Mouse (Mus musculus): Measurements from ENCODE around the gene Olfr1278. TPM values are rescaled to one million over a fixed set of nuclear protein-coding genes. Genes with fewer than 3 reads are reported as not detected.

Olfr1278 gene
- polyA plus RNA-seq (2017; shearing (Covaris generic)) = not detected

GRCm38 (mm10) chr2:111289836-111290235 lies at the start of gene Olfr1278:
Gene Olfr1278, plus strand, starts transcription at chr2:111290136.

DNA sequence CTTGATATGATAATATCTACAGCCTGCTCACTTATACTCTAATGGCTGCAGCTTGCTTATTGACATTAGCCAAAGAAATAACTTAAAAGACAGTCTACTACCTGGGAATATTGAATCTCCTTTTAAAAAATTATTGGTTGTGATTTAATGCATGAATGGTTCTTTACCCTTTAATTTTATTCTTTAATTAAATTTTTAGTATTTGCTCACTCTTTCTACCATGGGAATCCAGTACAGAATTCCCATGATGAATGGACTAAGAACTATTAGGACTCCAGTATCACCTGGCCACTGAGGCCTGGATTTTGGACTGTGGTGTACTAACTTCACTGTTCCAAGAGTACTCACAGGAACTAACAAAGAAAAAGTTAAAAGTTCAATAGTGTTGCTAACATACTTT lies 35.7 kb upstream of the Olfr1278 start, which contains the start of gene Olfr1276:
Gene Olfr1276, plus strand, starts transcription at position 301 of the 400 bp plus-strand sequence.

GRCm38 (mm10) chr2:111274006-111274405 lies 15.9 kb upstream of the Olfr1278 start, which contains the start of gene Olfr1277:
Gene Olfr1277, minus strand, starts transcription at chr2:111274106.

DNA sequence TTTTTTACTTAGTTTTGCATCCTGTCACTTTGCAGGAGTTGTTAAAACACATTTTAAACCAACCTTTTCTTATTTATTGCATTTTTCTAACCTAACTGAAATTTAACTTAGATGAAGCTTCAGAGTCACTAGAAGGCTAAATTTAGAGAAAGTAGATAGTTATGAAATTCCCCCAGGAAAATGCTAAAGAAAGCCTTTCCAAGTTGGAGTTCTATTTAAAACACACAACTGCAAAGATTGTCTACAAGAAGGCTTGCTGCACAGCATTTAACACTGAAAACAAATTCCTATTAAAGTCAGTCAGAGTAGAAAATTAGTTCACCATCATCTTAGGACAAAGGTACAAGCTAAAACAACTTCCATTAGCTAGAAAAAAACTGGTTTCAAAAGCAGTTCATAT lies 10.4 kb downstream of the Olfr1278 start, which contains the start of gene Olfr1279:
Gene Olfr1279, plus strand, starts transcription at position 262 of the 400 bp plus-strand sequence.

DNA sequence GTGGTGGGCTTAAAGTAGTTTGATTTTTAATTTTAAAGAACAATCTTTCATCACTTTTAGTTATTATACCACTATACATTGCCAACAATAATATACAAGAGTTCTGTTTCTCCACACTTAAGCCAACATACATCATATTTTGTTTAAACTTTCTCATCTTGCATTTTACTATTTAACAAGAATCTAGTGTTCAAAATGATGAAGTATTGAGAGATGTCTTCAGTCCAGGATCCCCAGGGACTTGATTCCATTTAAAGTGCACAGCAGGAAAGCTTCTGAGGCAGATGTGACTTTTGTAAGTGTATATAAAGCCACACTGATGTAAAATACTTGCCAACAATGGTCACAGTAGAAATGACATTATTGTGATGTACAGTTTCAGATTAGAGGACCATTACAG lies 23.8 kb downstream of the Olfr1278 start, which contains the start of gene Olfr1280:
Gene Olfr1280, plus strand, starts transcription at position 301 of the 400 bp plus-strand sequence.

DNA sequence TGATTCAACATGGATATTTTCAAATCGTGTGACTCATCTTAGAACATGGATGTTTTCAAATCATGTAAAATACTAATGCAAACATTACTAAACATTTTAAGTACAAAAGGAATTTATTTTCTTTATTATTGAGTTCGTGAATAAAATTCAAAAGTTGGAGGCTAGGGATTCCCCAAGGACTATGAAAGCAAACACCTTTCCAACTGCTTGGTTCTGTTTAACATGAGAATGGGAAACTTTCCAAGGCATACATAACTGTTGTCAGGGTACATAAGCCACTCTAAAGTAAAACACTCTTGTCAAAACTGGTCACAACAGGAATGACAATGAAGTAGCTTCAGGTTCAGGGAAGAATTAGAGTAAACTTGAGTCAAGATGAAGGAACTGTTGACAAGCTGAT lies 36.3 kb downstream of the Olfr1278 start, which contains the start of gene Olfr1281:
Gene Olfr1281, plus strand, starts transcription at position 301 of the 400 bp plus-strand sequence.

DNA sequence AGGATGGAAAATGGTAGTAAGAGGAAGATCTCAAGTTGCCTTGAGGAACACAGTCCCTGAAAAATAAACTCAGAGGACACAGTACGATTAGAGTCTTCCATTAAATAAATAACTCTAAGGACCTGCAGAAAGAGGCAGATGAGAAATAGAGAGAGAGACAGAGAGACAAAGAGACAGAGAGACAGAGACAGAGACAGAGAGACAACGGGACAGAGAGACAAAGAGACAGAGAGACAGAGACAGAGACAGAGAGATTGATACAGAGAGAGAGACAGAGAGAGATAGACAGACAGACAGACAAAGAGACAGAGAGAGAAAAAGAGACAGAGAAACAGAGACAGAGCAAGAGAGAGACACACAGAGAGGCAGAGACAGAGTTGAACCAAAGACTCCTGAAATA lies 46.0 kb downstream of the Olfr1278 start, which contains the start of gene Olfr1282:
Gene Olfr1282, minus strand, starts transcription at position 101 of the 400 bp plus-strand sequence.

Other genes with a start within 250 kb of the Olfr1278 start
- gene Gm13941, start 184.2 kb upstream of the Olfr1278 start, polyA plus RNA-seq (2017; shearing (Covaris generic)) = not detected
- gene Gm15130, start 137.2 kb upstream of the Olfr1278 start, polyA plus RNA-seq (2017; shearing (Covaris generic)) = not detected
- not detected for gene 4930430A15Rik, start 60.5 kb upstream of the Olfr1278 start, polyA plus RNA-seq (2017; shearing (Covaris generic))
- not detected for gene Olfr1275, start 54.9 kb upstream of the Olfr1278 start, polyA plus RNA-seq (2017; shearing (Covaris generic))
- not detected for gene Olfr1276, start 35.6 kb upstream of the Olfr1278 start, polyA plus RNA-seq (2017; shearing (Covaris generic))
- not detected for gene Olfr1277, start 16.0 kb upstream of the Olfr1278 start, polyA plus RNA-seq (2017; shearing (Covaris generic))
- not detected for gene Olfr1279, start 10.5 kb downstream of the Olfr1278 start, polyA plus RNA-seq (2017; shearing (Covaris generic))
- gene Olfr1280, start 23.9 kb downstream of the Olfr1278 start, polyA plus RNA-seq (2017; shearing (Covaris generic)) = not detected
- not detected for gene Olfr1281, start 36.4 kb downstream of the Olfr1278 start, polyA plus RNA-seq (2017; shearing (Covaris generic))
- gene Olfr1282, start 45.9 kb downstream of the Olfr1278 start, polyA plus RNA-seq (2017; shearing (Covaris generic)) = not detected
- gene Olfr1283, start 76.7 kb downstream of the Olfr1278 start, polyA plus RNA-seq (2017; shearing (Covaris generic)) = not detected
- gene Olfr1284, start 85.4 kb downstream of the Olfr1278 start, polyA plus RNA-seq (2017; shearing (Covaris generic)) = not detected
- gene Olfr1286, start 133.0 kb downstream of the Olfr1278 start, polyA plus RNA-seq (2017; shearing (Covaris generic)) = not detected
- gene Olfr1287, start 159.0 kb downstream of the Olfr1278 start, polyA plus RNA-seq (2017; shearing (Covaris generic)) = not detected
- not detected for gene Olfr1288, start 184.0 kb downstream of the Olfr1278 start, polyA plus RNA-seq (2017; shearing (Covaris generic))
- not detected for gene Olfr1289, start 190.7 kb downstream of the Olfr1278 start, polyA plus RNA-seq (2017; shearing (Covaris generic))
- gene Olfr1290, start 203.7 kb downstream of the Olfr1278 start, polyA plus RNA-seq (2017; shearing (Covaris generic)) = not detected
- 0.11 TPM for gene Olfr1291-ps1, start 207.0 kb downstream of the Olfr1278 start, polyA plus RNA-seq (2017; shearing (Covaris generic))
- gene Olfr1293-ps, start 235.1 kb downstream of the Olfr1278 start, polyA plus RNA-seq (2017; shearing (Covaris generic)) = 0.11 TPM

Data from CD4-positive, CD25-positive, alpha-beta regulatory T cell (primary cell).